Mouse (Mus musculus): ENCODE results near the gene Mettl1. TPM values are rescaled to one million over a fixed set of nuclear protein-coding genes. Genes with fewer than 3 reads are reported as not detected.
A peak's percentile ranks its signal among the peaks of the same experiment; 100 is the strongest.

Mettl1 gene
- polyA plus RNA-seq, 1 experiment from 2014 or later: 36.5 TPM

- Histone ChIP-seq H3K9ac (ENCODE audit: low read length) (peak overlapping the region; percentile 71), H3K27me3 (ENCODE audit: control insufficient read depth, insufficient read depth, low read length) (no peaks in the 10 kb centered on the region), H3K27ac (ENCODE audit: low read depth, low read length) (no peak overlapping the region), H3K36me3 (ENCODE audit: control insufficient read depth, insufficient read depth, low read length) (no peaks in the 10 kb centered on the region), H3K4me1 (ENCODE audit: control insufficient read depth, insufficient read depth, low read length) (peaks cover 6% of the 10 kb centered on the region), H3K4me2 (peak overlapping the region; percentile 99), H3K4me3 (ENCODE audit: low read depth, low read length) (peak overlapping the region; percentile 82), H3K9me3 (ENCODE audit: control insufficient read depth, low read length) (no peaks in the 10 kb centered on the region)
- DNase-seq (ENCODE audit: low spot score, missing footprints) (peak; percentile 100), ATAC-seq (ENCODE audit: low FRiP score) (peak; percentile 89)
- WGBS: under 1% methylated on average over 44 of the region's 44 CpGs
Measured at GRCm38 (mm10) chr10:127041774-127042338, 642 bp downstream of the Mettl1 start.

GRCm38 (mm10) chr10:127042468-127043115, 1.4 kb downstream of the Mettl1 start:
- ATAC-seq (ENCODE audit: low FRiP score) (no peak), DNase-seq (ENCODE audit: low spot score, missing footprints) (peak; percentile 83)
- H3K4me3 ChIP-seq (ENCODE audit: low read depth, low read length): peak overlapping the region; percentile 82
- WGBS: 24% methylated on average over 5 of the region's 5 CpGs
- peaks cover under 1% of the 10 kb centered on the region for H3K27me3 ChIP-seq (ENCODE audit: control insufficient read depth, insufficient read depth, low read length)
- peaks cover 6% of the 10 kb centered on the region for H3K4me1 ChIP-seq (ENCODE audit: control insufficient read depth, insufficient read depth, low read length)
- peak overlapping the region; percentile 99 for H3K4me2 ChIP-seq
- no peaks in the 10 kb centered on the region for H3K9me3 ChIP-seq (ENCODE audit: control insufficient read depth, low read length)
- H3K36me3 ChIP-seq (ENCODE audit: control insufficient read depth, insufficient read depth, low read length): no peaks in the 10 kb centered on the region
- H3K9ac ChIP-seq (ENCODE audit: low read length): peak overlapping the region; percentile 71
- H3K27ac ChIP-seq (ENCODE audit: low read depth, low read length): no peak overlapping the region

- peaks cover 6% of the 10 kb centered on the region for H3K4me1 ChIP-seq (ENCODE audit: control insufficient read depth, insufficient read depth, low read length)
- H3K4me2 ChIP-seq: no peak overlapping the region
- 55% methylated on average over 6 of the region's 6 CpGs for WGBS
- H3K36me3 ChIP-seq (ENCODE audit: control insufficient read depth, insufficient read depth, low read length): no peaks in the 10 kb centered on the region
- DNase-seq (ENCODE audit: low spot score, missing footprints): peak; percentile 81
- no peak overlapping the region for H3K27ac ChIP-seq (ENCODE audit: low read depth, low read length)
- no peaks in the 10 kb centered on the region for H3K9me3 ChIP-seq (ENCODE audit: control insufficient read depth, low read length)
- ATAC-seq (ENCODE audit: low FRiP score): no peak
- no peak overlapping the region for H3K9ac ChIP-seq (ENCODE audit: low read length)
- peaks cover 7% of the 10 kb centered on the region for H3K27me3 ChIP-seq (ENCODE audit: control insufficient read depth, insufficient read depth, low read length)
- no peak overlapping the region for H3K4me3 ChIP-seq (ENCODE audit: low read depth, low read length)
Measured at GRCm38 (mm10) chr10:127043187-127043586, 2.0 kb downstream of the Mettl1 start.

- peak within 1 kb of the TSS; percentile 0; the same call in 1 of the 2 replicates for H3K4me3 ChIP-seq (ENCODE audit: low read depth, low read length)
- H3K27me3 ChIP-seq (ENCODE audit: control insufficient read depth, insufficient read depth, low read length): peaks cover 39% of the 10 kb centered on the region
- no peak within 1 kb of the TSS for H3K27ac ChIP-seq (ENCODE audit: low read depth, low read length)
- no peaks in the 10 kb centered on the region for H3K9me3 ChIP-seq (ENCODE audit: control insufficient read depth, low read length)
- H3K4me2 ChIP-seq: no peak within 1 kb of the TSS; the same call in 1 of the 2 replicates
- H3K9ac ChIP-seq (ENCODE audit: low read length): no peak within 1 kb of the TSS
- 29% methylated on average over 5 of the region's 5 CpGs for WGBS
- ATAC-seq (ENCODE audit: low FRiP score) (no peak), DNase-seq (ENCODE audit: low spot score, missing footprints) (no peak)
- H3K36me3 ChIP-seq (ENCODE audit: control insufficient read depth, insufficient read depth, low read length): no peaks in the 10 kb centered on the region
- H3K4me1 ChIP-seq (ENCODE audit: control insufficient read depth, insufficient read depth, low read length): peaks cover 7% of the 10 kb centered on the region
Measured at GRCm38 (mm10) chr10:127047954-127048353, 6.7 kb downstream of the Mettl1 start, which contains the start of gene Cyp27b1. Gene Cyp27b1 (plus strand): TSS chr10:127048250.

- no peak overlapping the region; the same call in 1 of the 2 replicates for H3K4me2 ChIP-seq
- peaks cover 7% of the 10 kb centered on the region for H3K4me1 ChIP-seq (ENCODE audit: control insufficient read depth, insufficient read depth, low read length)
- no peak overlapping the region for H3K27ac ChIP-seq (ENCODE audit: low read depth, low read length)
- peaks cover 39% of the 10 kb centered on the region for H3K27me3 ChIP-seq (ENCODE audit: control insufficient read depth, insufficient read depth, low read length)
- DNase-seq (ENCODE audit: low spot score, missing footprints) (no peak), ATAC-seq (ENCODE audit: low FRiP score) (no peak)
- H3K36me3 ChIP-seq (ENCODE audit: control insufficient read depth, insufficient read depth, low read length): no peaks in the 10 kb centered on the region
- WGBS: 3% methylated on average over 35 of the region's 35 CpGs
- H3K4me3 ChIP-seq (ENCODE audit: low read depth, low read length): peak overlapping the region; percentile 0
- H3K9ac ChIP-seq (ENCODE audit: low read length): no peak overlapping the region
- no peaks in the 10 kb centered on the region for H3K9me3 ChIP-seq (ENCODE audit: control insufficient read depth, low read length)
Measured at GRCm38 (mm10) chr10:127048608-127049394, 7.6 kb downstream of the Mettl1 start.

- 4% methylated on average over 29 of the region's 29 CpGs for WGBS
- no peaks in the 10 kb centered on the region for H3K9me3 ChIP-seq (ENCODE audit: control insufficient read depth, low read length)
- ATAC-seq (ENCODE audit: low FRiP score): no peak; the same call in 1 of the 2 replicates
- H3K4me2 ChIP-seq: no peak overlapping the region; the same call in 1 of the 2 replicates
- peak overlapping the region; percentile 0 for H3K4me3 ChIP-seq (ENCODE audit: low read depth, low read length)
- H3K27ac ChIP-seq (ENCODE audit: low read depth, low read length): no peak overlapping the region
- no peak for DNase-seq (ENCODE audit: low spot score, missing footprints)
- no peak overlapping the region for H3K9ac ChIP-seq (ENCODE audit: low read length)
- H3K4me1 ChIP-seq (ENCODE audit: control insufficient read depth, insufficient read depth, low read length): peaks cover 7% of the 10 kb centered on the region
- 0 out of 2 replicates have a peak, but pooled peaks cover 2% of the 10 kb centered on the region for H3K36me3 ChIP-seq (ENCODE audit: control insufficient read depth, insufficient read depth, low read length)
- H3K27me3 ChIP-seq (ENCODE audit: control insufficient read depth, insufficient read depth, low read length): peaks cover 39% of the 10 kb centered on the region
Measured at GRCm38 (mm10) chr10:127049395-127050118, 8.3 kb downstream of the Mettl1 start.

- no peak overlapping the region for H3K4me2 ChIP-seq
- no peak overlapping the region for H3K4me3 ChIP-seq (ENCODE audit: low read depth, low read length)
- DNase-seq (ENCODE audit: low spot score, missing footprints) (no peak), ATAC-seq (ENCODE audit: low FRiP score) (no peak)
- H3K27ac ChIP-seq (ENCODE audit: low read depth, low read length): no peak overlapping the region
- 22% methylated on average over 10 of the region's 10 CpGs for WGBS
- peaks cover 39% of the 10 kb centered on the region for H3K27me3 ChIP-seq (ENCODE audit: control insufficient read depth, insufficient read depth, low read length)
- H3K4me1 ChIP-seq (ENCODE audit: control insufficient read depth, insufficient read depth, low read length): peaks cover 7% of the 10 kb centered on the region
- no peaks in the 10 kb centered on the region for H3K9me3 ChIP-seq (ENCODE audit: control insufficient read depth, low read length)
- 0 out of 2 replicates have a peak, but pooled peaks cover 2% of the 10 kb centered on the region for H3K36me3 ChIP-seq (ENCODE audit: control insufficient read depth, insufficient read depth, low read length)
- no peak overlapping the region for H3K9ac ChIP-seq (ENCODE audit: low read length)
Measured at GRCm38 (mm10) chr10:127050119-127050474, 8.9 kb downstream of the Mettl1 start.

GRCm38 (mm10) chr10:127054646-127055045, 13.4 kb downstream of the Mettl1 start:
- 73% methylated on average over 4 of the region's 4 CpGs for WGBS
- no peaks in the 10 kb centered on the region for H3K9me3 ChIP-seq (ENCODE audit: control insufficient read depth, low read length)
- peaks cover 18% of the 10 kb centered on the region for H3K27me3 ChIP-seq (ENCODE audit: control insufficient read depth, insufficient read depth, low read length)
- ATAC-seq (ENCODE audit: low FRiP score): no peak
- peaks cover 13% of the 10 kb centered on the region; the same call in 1 of the 2 replicates for H3K36me3 ChIP-seq (ENCODE audit: control insufficient read depth, insufficient read depth, low read length)
- H3K4me2 ChIP-seq: no peak overlapping the region
- DNase-seq (ENCODE audit: low spot score, missing footprints): no peak
- no peak overlapping the region for H3K27ac ChIP-seq (ENCODE audit: low read depth, low read length)
- no peak overlapping the region for H3K9ac ChIP-seq (ENCODE audit: low read length)
- H3K4me1 ChIP-seq (ENCODE audit: control insufficient read depth, insufficient read depth, low read length): peaks cover 12% of the 10 kb centered on the region
- no peak overlapping the region for H3K4me3 ChIP-seq (ENCODE audit: low read depth, low read length)
